Mouse (Mus musculus): ENCODE measurements around the gene Elavl1. TPM values are rescaled to one million over a fixed set of nuclear protein-coding genes. Genes with fewer than 3 reads are reported as not detected.

Gene Elavl1
- total RNA-seq, 2 experiments from 2014 or later = 74.7 to 150 TPM

DNA sequence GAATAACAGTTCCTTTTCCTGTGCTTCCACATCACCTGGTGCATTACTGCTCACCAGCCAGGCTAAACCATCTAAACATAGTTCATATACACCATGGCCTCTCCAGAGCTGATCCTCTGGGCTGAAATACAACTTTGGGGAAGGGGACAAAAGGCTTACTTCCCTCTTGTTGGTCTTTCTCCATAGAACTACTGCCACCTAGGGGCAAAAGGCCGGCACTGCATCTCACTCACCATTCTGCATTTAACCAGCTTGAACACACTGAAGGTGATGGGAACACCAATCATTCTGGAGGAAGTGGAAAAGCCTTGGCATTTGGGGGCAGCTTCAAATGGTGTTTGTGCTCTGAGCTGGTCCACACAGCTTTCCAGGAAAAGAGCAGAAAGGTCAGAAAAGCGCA, 2.7 kb downstream of the Elavl1 start:
- ATAC-seq (replicated peaks; ENCODE audit: poor library complexity) = peak; percentile 54

DNA sequence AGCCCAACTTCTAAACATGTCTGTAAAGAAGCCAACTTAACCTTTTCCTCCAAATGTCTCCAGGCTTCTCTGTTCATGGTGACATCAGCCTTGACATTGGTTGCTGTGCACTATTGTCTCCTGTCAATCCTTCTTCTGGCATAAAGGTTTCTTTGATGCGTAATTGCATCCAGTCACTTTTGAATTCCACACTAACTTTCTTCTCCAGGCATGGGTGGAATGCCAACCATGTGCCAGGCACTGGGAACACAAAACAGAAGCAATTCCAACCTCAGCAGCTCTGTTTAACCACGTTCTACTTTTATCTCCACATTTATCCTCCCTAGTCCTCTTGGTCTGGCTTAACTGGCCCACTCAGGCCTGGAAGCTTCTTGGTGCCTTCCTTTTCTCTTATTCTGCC, 4.2 kb downstream of the Elavl1 start:
- ATAC-seq (replicated peaks; ENCODE audit: poor library complexity) = no peak

DNA sequence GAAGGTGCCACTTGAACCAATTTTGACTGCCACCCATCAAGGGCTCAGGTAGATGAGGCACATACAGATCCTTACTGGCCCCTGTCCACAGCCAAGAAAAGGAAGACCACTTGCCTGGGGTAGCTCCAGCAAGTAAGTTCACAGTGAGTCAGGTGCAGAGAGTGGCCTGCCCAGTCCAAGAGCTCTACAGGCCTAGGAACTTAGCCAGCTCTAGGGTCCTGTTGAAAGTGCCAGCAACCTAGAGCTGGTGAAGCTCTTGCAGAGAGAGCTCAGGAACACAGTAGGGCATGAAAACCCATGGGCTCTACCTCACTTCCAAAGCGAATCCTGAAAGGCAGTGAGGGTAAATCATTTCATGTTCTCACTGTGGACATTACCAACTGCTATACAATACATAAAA, 4.8 kb downstream of the Elavl1 start:
- ATAC-seq (replicated peaks; ENCODE audit: poor library complexity) = no peak

DNA sequence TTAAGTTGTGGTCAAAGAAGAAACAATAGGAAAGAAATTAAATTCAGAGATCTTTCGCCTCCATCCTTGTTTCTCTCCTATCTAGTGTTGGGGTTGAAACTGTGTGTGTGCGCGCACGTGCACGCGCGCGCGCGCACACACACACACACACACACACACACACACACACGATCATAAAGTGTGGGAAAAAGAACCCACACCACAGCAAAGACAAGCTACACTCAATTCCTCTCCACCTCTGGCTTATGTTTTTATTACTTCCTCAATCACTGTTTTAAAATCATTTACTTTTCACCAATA, 5.7 kb downstream of the Elavl1 start:
- no peak for ATAC-seq (replicated peaks; ENCODE audit: poor library complexity)

DNA sequence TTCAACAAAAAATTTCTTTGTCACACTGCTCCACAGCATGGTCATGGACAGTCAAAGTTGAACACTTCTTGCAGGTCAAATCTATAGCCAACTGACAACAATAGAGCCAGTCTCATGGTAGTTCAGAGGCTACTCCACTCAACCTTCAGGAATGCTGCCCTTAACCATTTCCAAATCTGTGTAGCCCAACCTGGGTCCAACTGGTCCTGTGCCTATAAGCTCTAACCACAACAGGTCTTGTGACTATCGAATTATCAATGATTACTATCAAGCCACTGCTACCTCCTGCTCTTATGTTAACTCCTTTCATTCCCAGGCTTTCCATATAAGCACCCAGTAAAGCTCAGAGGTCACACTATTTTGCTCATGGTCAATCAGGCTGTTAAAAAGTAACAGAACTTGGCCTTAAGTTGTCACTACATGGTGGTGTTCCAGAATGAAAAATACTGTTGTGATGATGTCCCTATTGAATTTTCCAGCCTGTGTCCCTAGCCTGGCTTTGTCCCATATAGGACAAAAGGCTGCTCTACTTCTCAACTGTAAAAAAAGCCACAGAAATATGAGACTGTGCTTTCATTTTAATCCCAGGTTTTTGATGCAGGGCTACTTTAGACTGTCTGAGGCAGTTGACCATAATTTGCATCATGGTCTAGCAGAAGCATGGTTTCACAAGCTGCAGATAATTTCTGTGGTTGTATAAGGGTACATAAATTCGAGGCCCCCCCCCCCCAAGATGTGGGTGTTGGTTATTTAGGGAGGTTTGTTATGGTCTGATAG, 6.2 kb downstream of the Elavl1 start:
- ATAC-seq (replicated peaks; ENCODE audit: poor library complexity) = peak; percentile 44

DNA sequence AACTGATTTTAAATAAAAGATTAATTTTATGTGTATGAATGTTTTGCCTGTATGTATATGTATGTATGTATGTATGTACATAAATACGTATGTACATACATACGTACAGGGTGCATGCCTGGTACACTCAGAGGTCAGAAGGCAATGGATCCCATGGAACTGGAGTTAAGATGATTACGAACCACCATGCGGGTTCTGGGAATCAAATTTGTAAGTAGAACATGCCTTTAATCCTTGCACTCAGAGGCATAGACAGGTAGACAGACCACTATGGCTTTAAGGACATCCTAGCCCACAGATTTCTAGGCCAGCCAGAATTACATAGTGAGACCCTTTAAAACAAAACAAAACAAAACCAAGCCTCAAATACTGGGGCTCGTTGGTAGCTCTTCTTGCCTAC, 7.1 kb downstream of the Elavl1 start:
- no peak for ATAC-seq (replicated peaks; ENCODE audit: poor library complexity)

DNA sequence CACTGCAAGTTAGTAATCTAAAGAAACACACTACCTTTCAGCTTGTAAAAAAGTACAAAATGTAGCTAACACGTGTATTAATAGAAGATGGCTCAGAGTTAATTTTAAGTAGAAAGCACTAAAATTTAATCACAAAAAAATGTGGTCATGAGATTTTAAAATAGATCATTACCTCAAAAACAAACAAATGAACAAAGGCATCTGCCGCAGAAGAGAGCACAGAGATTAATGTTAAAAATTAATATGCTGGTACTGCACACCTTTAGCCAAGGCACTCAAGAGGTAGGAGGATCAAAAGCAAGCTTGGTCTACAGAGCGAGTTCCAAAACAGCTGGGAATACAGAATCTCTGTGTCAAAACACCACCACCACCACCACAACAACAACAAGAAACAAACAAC, 10.4 kb downstream of the Elavl1 start:
- no peak for ATAC-seq (replicated peaks; ENCODE audit: poor library complexity)

DNA sequence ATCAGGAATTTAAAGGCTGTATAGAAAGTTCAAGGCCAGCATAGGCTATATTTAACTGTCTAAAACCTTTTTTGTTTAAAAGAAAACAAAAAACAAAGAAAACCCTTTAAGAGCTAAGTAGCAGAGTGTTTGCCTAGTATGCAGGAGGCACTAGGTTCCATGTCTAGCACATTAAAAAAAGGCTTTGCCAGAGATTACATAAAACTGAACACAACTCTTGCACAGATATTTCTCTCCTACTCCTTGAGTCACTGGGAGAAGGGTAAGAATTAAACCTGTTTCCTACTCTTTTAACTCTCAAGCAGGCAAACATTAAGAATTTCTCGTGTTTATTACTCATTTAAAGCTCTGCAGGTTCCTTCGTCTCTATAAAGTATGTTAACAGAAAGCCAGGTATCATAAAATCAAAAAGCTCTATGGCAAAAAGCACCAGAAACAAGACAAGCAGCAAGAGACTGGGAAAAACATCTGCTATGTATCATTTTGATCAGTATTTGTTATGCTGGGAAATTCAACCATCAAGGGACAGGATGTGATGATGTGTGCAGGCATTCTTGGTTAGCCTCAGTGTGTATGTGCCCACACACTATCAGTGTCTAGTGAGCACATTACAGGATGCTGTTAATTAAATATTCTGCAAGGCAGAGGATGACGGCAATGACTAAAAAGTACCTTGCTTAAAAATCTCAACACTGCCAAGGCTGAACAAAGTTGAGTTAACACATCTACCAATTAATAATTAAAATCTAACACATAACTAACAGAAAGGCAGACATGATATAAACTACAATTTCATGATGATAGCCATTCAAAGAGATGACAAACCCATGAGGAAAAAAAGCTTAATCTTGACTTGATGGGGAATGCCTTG, 11.7 kb downstream of the Elavl1 start:
- no peak for ATAC-seq (replicated peaks; ENCODE audit: poor library complexity)

DNA sequence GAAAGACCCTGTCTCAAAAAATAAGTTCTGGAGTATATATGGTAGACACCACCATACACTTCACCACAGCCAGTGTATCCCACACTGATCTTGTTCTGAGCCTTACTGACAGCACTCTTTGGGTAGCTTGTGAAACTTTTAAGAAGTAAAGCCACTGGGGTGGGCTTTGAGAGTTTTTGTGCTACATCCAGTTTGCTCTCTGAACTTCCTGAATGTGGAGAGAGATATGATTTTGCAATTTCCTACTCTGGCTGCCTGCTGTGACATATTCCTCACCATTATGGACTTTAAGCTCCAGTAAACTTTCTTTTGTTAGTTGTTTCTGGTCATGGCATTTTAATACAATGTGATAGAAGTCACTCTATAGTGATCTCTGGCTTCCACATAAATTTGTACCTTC, 13.1 kb downstream of the Elavl1 start:
- ATAC-seq (replicated peaks; ENCODE audit: poor library complexity) = peak; percentile 88

DNA sequence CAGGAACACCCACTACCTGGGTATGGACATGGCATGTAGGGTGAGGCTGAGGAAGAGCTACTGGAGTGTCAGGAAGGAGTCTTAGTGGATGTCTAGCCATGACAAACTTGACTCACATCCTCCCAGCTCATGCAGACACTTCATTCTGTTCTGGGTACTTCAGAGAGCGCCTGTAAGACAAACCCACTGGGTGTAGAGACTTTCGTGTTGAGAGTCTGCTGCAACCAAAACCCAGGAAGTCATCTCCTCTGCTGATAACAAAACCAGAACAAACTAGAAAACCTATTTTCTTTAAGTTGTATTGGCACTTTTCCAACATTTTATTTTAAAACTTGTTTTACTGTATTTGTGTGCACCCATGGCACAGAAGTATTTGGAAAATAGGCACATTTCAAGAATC, 19.4 kb downstream of the Elavl1 start:
- ATAC-seq (replicated peaks; ENCODE audit: poor library complexity) = 0 out of 2 replicates have a peak, but pooled peaks have one; percentile 16

DNA sequence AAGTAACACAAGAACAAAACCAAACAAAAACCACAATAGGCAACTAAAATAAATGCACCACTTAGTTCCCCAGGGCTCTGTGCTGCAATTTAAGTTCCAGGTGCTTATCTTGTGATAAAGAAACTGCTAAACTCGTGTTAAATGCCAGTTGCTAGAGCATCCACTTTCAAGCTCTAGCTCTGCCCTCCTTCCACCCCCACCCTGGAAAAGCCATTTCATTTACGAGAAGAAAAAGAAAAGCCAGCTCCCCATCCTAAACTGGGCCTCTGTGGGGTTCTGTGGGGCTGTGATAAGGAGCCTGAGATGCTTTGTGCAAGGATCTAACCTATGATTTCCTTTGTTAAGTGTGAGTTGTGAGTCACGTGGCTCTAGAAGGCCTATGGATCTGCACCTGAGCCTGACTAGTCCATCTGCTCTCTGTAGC, 21.1 kb downstream of the Elavl1 start:
- ATAC-seq (replicated peaks; ENCODE audit: poor library complexity) = peak; percentile 78

DNA sequence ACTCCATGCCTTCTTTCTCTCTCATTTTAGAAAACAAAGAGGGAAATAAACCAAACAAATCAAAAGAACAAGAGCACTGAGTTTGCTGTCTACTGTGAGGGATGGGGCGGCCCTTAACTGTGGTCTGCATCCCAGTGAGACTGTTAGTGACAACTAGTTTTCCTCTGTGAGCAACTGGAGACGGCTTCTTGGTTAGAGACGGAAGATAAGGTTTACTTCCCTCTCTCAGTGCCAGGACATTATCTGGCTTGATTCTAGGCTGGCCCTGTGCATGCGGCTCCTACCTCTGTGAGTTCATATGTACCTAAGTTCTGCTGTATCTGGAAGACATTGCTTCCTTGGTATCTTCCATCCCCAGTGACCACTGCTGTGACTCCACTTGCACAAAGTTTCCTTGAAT, 27.4 kb downstream of the Elavl1 start:
- ATAC-seq (replicated peaks; ENCODE audit: poor library complexity) = peak; percentile 36

DNA sequence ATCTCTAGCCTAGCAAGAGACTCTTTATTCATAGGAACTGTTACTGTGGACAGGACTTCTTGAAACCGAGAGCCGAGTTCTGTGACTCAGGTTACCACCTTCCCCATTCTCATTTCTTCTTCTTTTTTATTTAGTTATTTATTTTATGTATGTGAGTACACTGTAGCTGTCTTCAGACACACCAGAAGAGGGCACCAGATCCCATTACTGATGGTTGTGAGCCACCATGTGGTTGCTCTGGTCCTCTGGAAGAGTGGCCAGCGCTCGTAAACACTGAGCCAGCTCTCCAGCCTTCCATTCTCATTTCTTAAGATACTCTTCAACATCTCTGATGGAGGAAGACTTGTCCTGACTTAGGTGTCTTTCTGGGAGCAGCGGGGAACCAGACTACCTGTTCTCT, 32.5 kb downstream of the Elavl1 start:
- no peak; the same call in 1 of the 2 replicates for ATAC-seq (replicated peaks; ENCODE audit: poor library complexity)

DNA sequence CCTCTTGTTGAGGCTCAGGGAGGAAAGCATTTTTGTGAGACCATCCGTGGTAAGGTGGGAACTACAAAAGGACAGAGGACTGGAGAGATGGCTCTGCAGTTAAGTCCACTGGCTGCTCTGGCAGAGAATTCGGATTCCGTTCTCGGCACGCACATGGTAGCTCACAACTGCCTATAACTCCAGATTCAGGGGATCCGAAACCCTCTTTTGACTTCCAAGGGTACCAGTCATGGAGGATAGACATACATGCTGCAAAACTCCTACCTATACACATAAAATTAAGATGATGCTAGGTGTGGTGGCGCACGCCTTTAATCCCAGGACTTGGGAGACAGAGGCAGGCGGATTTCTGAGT, 49.1 kb downstream of the Elavl1 start:
- no peak for ATAC-seq (replicated peaks; ENCODE audit: poor library complexity)

DNA sequence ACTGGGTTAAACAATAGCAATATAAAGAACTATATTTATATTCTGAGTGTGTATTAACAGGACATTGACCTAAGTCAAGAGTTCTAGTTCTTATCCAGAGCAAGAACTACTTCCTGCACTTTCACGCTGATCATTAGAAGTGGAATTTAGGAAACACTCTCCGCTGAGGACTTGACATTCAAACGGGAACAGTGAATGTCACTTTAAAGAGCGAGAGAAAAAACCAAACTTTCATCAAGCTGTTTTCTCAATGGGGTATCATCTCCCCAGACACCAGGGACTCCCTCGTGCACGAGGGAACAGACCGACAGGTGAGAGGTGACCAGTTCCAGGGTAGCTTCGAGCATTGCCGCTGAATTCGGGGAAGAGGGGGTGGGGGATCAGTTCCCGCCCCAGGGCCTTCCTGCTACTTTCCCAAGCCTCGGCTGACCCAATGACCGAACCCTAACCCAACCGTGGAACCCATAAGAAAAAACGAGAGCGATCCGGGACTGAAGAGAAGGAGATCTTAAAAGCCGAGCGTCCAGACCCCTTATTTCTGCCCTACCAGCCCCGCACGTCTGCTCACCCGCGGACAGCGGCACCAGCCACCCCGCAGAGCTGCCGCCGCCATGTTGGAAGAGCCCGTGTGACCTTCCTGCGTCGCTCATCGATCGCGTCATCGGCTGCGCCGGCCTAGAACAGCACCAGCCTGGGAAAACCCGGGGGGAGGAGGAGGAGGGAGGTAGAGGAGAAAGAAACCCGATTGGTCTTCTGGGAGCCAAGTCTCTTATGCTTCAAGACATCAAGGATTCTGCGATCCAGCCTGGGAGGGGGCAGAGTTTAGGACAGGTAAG, 49.7 kb downstream of the Elavl1 start, which contains the start of gene Timm44:
TSS of gene Timm44 (minus strand) at position 639 of the 836 bp plus-strand sequence.
- peak; percentile 99 for ATAC-seq (replicated peaks; ENCODE audit: poor library complexity)

DNA sequence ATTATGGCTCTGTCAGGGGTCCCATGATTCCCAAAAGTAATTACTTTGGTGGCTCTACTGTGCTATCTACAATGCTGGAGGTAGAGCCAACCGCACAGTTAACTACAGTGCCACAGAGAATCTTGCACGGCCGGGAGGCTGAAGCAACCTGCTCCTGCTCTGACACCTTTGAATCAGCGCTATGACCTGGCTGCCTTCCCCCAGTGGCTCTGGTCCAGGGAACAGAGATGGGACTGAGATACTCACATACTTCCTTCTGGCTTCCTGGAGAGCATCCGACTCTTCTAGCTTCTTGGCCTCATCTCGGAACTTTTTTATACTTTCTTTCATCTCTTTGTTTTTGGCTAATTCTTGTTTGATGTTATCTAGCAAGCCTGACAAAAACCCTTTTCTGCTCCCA, 55.6 kb downstream of the Elavl1 start:
- no peak for ATAC-seq (replicated peaks; ENCODE audit: poor library complexity)

DNA sequence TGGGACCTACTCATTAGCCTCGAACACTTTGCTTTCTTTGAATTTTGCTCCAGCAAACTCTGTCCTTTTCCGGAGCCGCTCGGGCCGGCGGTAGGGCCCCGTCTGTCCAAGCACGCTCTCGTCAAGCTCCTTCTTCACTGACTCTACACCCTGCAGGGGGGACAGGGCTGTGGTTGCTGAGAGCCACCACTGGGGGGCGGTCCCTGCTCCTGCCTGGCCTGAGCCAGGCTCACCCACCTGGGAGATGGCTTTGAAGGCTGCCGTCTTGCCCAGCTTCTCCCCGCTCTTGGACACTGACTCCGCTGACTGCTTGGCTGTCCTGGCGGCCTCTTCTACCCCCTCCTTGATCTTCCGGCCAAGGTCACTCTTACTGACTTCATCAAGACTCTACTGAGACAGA, 57.6 kb downstream of the Elavl1 start:
- ATAC-seq (replicated peaks; ENCODE audit: poor library complexity) = peak; percentile 90

DNA sequence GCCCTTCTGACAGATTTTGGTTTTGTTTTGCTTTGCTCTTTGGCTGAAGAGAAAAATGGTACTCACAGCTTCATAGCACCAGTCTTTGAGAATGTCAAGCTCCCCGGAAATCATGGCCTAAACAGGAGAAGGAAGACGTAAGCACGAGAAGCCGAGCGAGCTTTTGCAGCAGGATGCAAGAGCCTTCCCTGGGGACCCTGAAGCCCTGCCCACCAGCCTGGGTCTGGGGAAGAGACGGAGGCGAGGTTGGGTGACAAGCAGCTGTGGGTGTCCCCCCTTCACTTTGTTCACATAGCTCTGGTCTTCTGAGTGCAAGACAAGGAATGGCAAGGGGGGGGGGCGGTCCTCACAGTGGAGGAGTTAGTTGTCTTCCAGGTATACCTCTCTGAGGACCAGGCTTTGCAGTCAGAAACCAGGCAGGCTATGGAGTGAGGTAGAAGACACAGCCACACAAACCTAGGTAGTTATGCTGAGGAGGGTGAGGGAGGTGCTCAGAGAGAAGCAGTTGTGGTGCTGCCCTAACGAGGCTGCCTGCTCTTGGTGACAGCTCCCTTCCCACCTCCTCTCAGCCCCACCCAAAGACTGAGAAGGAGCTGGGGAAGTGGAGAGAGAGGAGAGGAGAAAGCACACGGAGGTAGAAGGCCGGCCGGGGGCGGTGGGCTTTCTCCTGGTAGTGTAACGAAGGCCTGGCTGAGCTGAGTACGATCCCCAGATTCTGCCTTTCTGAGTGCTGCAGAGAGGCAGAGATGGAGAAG, 59.9 kb downstream of the Elavl1 start:
- no peak for ATAC-seq (replicated peaks; ENCODE audit: poor library complexity)

DNA sequence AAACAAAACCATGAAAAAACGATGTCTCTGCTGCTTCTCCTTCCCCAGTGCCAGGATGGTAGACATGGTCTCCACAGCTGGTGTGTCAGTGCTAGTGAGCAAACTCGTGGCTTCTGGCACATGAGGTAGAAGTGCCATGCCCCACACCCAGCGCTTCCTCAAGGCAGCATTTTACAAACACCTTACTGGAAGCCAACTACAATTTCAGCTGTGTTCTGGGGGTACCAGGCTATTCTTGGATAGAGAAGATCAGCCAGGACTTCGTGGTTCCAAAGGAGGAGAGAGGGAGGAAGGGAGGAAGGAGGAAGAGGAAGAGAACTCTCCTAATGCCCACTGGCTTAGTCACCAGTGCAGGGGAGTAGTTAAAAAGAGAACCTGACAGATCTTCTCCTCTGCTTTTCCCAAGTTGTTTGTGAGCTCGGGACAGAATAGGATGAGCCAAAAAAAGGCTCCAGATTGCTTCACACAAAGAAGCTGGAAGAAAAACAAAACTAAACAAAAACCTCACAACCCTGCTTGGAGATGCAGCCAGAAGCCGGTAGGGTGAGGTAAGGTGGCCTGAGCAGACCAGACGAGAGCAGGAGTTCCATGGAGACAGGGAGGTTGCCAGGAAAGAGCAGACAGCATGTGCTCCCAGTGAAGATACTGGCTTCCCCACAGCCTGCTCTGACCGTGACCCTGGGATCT, 62.0 kb downstream of the Elavl1 start:
- ATAC-seq (replicated peaks; ENCODE audit: poor library complexity) = no peak

DNA sequence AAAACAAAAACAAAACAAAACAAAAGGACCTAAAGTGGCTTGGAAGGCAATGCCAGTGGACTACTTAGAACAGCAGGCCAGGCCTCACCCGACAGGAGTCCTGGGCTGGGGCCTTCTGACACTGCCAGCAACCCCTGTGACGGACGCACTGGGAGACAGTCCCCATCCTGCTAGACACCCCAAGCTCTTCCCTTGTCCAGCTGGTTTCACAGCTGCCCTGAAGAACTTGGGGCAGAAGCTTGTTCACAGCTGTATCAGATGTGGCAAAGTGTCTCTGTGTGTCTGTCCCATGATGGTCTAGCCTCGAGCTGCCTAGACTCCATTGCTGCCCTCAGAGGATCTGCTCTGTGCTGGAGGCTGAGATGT, 65.4 kb downstream of the Elavl1 start:
- no peak for ATAC-seq (replicated peaks; ENCODE audit: poor library complexity)

All from megakaryocyte progenitor cell, adult 5-6 weeks (primary cell).